Mouse (Mus musculus): ENCODE results near the gene Dctn2. TPM values are rescaled to one million over a fixed set of nuclear protein-coding genes. Genes with fewer than 3 reads are reported as not detected.

Gene Dctn2
- polyA plus RNA-seq, 1 experiment from 2014 or later, result 198 TPM

GRCm38 (mm10) chr10:127262548-127263398 lies 3.4 kb upstream of the Dctn2 start, which contains the start of gene Kif5a:
Gene Kif5a (minus strand): TSS chr10:127263348.
- WGBS, result 2% methylated on average over 49 of the region's 53 CpGs
- H3K36me3 ChIP-seq (ENCODE audit: insufficient read depth, low read length), result no peaks in the 10 kb centered on the region
- ATAC-seq (no peak), DNase-seq (ENCODE audit: low spot score) (no peak)
- no peak within 1 kb of the TSS for H3K9ac ChIP-seq (replicated peaks; ENCODE audit: low read depth)
- peaks cover 4% of the 10 kb centered on the region; the same call in 1 of the 2 replicates for H3K4me1 ChIP-seq (ENCODE audit: insufficient read depth, low read depth, low read length)
- H3K27ac ChIP-seq (ENCODE audit: low read length), result no peak within 1 kb of the TSS
- H3K9me3 ChIP-seq (ENCODE audit: low read length), result no peaks in the 10 kb centered on the region
- no peak for TF ChIP-seq CTCF (IDR thresholded peaks at IDR 0.05)
- TF ChIP-seq EP300 (IDR thresholded peaks at IDR 0.05), result no peak
- peak within 1 kb of the TSS; percentile 60 for H3K4me2 ChIP-seq (replicated peaks; ENCODE audit: low read depth, low read length)
- H3K27me3 ChIP-seq (replicated peaks; ENCODE audit: insufficient read depth, low read length), result peaks cover 7% of the 10 kb centered on the region; the same call in 1 of the 2 replicates
- peak within 1 kb of the TSS; percentile 37 for H3K4me3 ChIP-seq (ENCODE audit: low read depth, low read length)

GRCm38 (mm10) chr10:127263631-127264030 lies 2.5 kb upstream of the Dctn2 start:
- TF ChIP-seq CTCF (IDR thresholded peaks at IDR 0.05) (no peak), EP300 (IDR thresholded peaks at IDR 0.05) (no peak)
- H3K27me3 ChIP-seq (replicated peaks; ENCODE audit: insufficient read depth, low read length), result peaks cover 7% of the 10 kb centered on the region; the same call in 1 of the 2 replicates
- no peak overlapping the region for H3K4me3 ChIP-seq (ENCODE audit: low read depth, low read length)
- no peak overlapping the region for H3K9ac ChIP-seq (replicated peaks; ENCODE audit: low read depth)
- H3K27ac ChIP-seq (ENCODE audit: low read length), result no peak overlapping the region
- H3K4me2 ChIP-seq (replicated peaks; ENCODE audit: low read depth, low read length), result no peak overlapping the region
- no peaks in the 10 kb centered on the region for H3K36me3 ChIP-seq (ENCODE audit: insufficient read depth, low read length)
- no peaks in the 10 kb centered on the region for H3K9me3 ChIP-seq (ENCODE audit: low read length)
- DNase-seq (ENCODE audit: low spot score) (no peak), ATAC-seq (no peak)
- H3K4me1 ChIP-seq (ENCODE audit: insufficient read depth, low read depth, low read length), result peaks cover 4% of the 10 kb centered on the region; the same call in 1 of the 2 replicates
- WGBS, result 68% methylated on average over 3 of the region's 3 CpGs

GRCm38 (mm10) chr10:127264336-127264735 lies 1.8 kb upstream of the Dctn2 start:
- DNase-seq (ENCODE audit: low spot score), result no peak
- H3K4me1 ChIP-seq (ENCODE audit: insufficient read depth, low read depth, low read length), result peaks cover 4% of the 10 kb centered on the region; the same call in 1 of the 2 replicates
- no peak for ATAC-seq
- H3K9me3 ChIP-seq (ENCODE audit: low read length), result no peaks in the 10 kb centered on the region
- TF ChIP-seq EP300 (IDR thresholded peaks at IDR 0.05) (no peak), CTCF (IDR thresholded peaks at IDR 0.05) (no peak)
- no peak overlapping the region for H3K27ac ChIP-seq (ENCODE audit: low read length)
- no peak overlapping the region for H3K9ac ChIP-seq (replicated peaks; ENCODE audit: low read depth)
- no peak overlapping the region for H3K4me3 ChIP-seq (ENCODE audit: low read depth, low read length)
- H3K36me3 ChIP-seq (ENCODE audit: insufficient read depth, low read length), result no peaks in the 10 kb centered on the region
- WGBS, result 74% methylated on average over 8 of the region's 8 CpGs
- peaks cover 7% of the 10 kb centered on the region; the same call in 1 of the 2 replicates for H3K27me3 ChIP-seq (replicated peaks; ENCODE audit: insufficient read depth, low read length)
- H3K4me2 ChIP-seq (replicated peaks; ENCODE audit: low read depth, low read length), result no peak overlapping the region

- ATAC-seq (no peak), DNase-seq (ENCODE audit: low spot score) (no peak)
- peaks cover 4% of the 10 kb centered on the region; the same call in 1 of the 2 replicates for H3K4me1 ChIP-seq (ENCODE audit: insufficient read depth, low read depth, low read length)
- peaks cover 7% of the 10 kb centered on the region; the same call in 1 of the 2 replicates for H3K27me3 ChIP-seq (replicated peaks; ENCODE audit: insufficient read depth, low read length)
- H3K9me3 ChIP-seq (ENCODE audit: low read length), result no peaks in the 10 kb centered on the region
- 66% methylated on average over 4 of the region's 4 CpGs for WGBS
- H3K9ac ChIP-seq (replicated peaks; ENCODE audit: low read depth), result no peak overlapping the region
- no peak overlapping the region for H3K4me3 ChIP-seq (ENCODE audit: low read depth, low read length)
- no peak for TF ChIP-seq CTCF (IDR thresholded peaks at IDR 0.05)
- no peak for TF ChIP-seq EP300 (IDR thresholded peaks at IDR 0.05)
- no peak overlapping the region for H3K4me2 ChIP-seq (replicated peaks; ENCODE audit: low read depth, low read length)
- no peaks in the 10 kb centered on the region for H3K36me3 ChIP-seq (ENCODE audit: insufficient read depth, low read length)
- H3K27ac ChIP-seq (ENCODE audit: low read length), result no peak overlapping the region
Observed at GRCm38 (mm10) chr10:127264971-127265370, 1.2 kb upstream of the Dctn2 start.

GRCm38 (mm10) chr10:127265727-127266111 lies 449 bp upstream of the Dctn2 start:
- Histone ChIP-seq H3K4me3 (ENCODE audit: low read depth, low read length) (no peak overlapping the region), H3K4me1 (ENCODE audit: insufficient read depth, low read depth, low read length) (peaks cover 4% of the 10 kb centered on the region; the same call in 1 of the 2 replicates), H3K27me3 (replicated peaks; ENCODE audit: insufficient read depth, low read length) (peaks cover 7% of the 10 kb centered on the region; the same call in 1 of the 2 replicates), H3K36me3 (ENCODE audit: insufficient read depth, low read length) (no peaks in the 10 kb centered on the region), H3K27ac (ENCODE audit: low read length) (no peak overlapping the region), H3K9me3 (ENCODE audit: low read length) (no peaks in the 10 kb centered on the region), H3K4me2 (replicated peaks; ENCODE audit: low read depth, low read length) (no peak overlapping the region; the same call in 1 of the 2 replicates), H3K9ac (replicated peaks; ENCODE audit: low read depth) (no peak overlapping the region)
- WGBS, result 23% methylated on average over 4 of the region's 4 CpGs
- ATAC-seq, result peak; percentile 40
- DNase-seq (ENCODE audit: low spot score), result peak; percentile 27
- TF ChIP-seq EP300 (IDR thresholded peaks at IDR 0.05) (no peak), CTCF (IDR thresholded peaks at IDR 0.05) (peak; percentile 36)

GRCm38 (mm10) chr10:127267318-127267717 lies 1.1 kb downstream of the Dctn2 start:
- 61% methylated on average over 5 of the region's 5 CpGs for WGBS
- Histone ChIP-seq H3K4me2 (replicated peaks; ENCODE audit: low read depth, low read length) (peak overlapping the region; percentile 60), H3K9me3 (ENCODE audit: low read length) (no peaks in the 10 kb centered on the region), H3K4me1 (ENCODE audit: insufficient read depth, low read depth, low read length) (peaks cover 4% of the 10 kb centered on the region; the same call in 1 of the 2 replicates), H3K4me3 (ENCODE audit: low read depth, low read length) (peak overlapping the region; percentile 95), H3K9ac (replicated peaks; ENCODE audit: low read depth) (peak overlapping the region; percentile 100), H3K27me3 (replicated peaks; ENCODE audit: insufficient read depth, low read length) (peaks cover 6% of the 10 kb centered on the region; the same call in 1 of the 2 replicates), H3K27ac (ENCODE audit: low read length) (no peak overlapping the region), H3K36me3 (ENCODE audit: insufficient read depth, low read length) (no peaks in the 10 kb centered on the region)
- no peak for TF ChIP-seq EP300 (IDR thresholded peaks at IDR 0.05)
- no peak for ATAC-seq
- DNase-seq (ENCODE audit: low spot score), result no peak

Measured in lung, postnatal 0 days (tissue).